Mouse (Mus musculus): ENCODE measurements around the gene Polr1b. TPM values are rescaled to one million over a fixed set of nuclear protein-coding genes. Genes with fewer than 3 reads are reported as not detected.

Gene Polr1b
- total RNA-seq, 2 experiments from 2014 or later = 2.1 to 5.7 TPM

DNA sequence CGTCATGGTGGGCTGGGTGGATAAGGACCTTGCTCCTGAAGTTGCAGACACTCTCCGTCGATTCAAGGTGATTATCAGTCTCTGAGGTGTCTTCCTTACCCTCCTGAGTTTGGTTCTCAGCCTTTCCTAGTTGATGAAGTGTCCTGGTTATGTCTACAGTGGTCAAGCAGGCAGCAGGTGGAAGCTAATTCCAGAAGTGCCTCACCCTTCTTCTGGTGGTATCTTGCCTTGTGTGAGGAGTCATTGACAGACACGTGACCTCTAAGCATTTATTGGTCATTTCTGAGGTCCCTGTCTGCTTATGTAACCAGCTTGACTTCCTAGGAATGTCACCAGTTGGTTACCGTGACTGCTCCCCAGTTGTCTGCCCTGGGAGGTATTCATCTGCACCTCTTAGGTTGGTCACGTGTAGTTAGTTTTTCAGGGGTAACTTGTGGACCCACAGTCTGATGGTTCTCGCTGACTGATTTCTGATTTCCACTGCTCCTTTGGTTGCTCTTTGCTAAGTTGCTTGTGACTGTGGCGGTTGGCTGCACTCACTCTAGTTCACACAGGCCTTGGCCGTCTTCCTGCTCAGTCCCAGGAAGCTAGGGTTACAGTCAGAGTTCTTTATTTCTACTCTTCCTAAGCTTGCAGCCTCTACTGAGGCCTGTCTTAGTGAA lies 15.0 kb downstream of the Polr1b start:
- no peak for ATAC-seq (replicated peaks; ENCODE audit: low FRiP score, poor library complexity, severe bottlenecking)

DNA sequence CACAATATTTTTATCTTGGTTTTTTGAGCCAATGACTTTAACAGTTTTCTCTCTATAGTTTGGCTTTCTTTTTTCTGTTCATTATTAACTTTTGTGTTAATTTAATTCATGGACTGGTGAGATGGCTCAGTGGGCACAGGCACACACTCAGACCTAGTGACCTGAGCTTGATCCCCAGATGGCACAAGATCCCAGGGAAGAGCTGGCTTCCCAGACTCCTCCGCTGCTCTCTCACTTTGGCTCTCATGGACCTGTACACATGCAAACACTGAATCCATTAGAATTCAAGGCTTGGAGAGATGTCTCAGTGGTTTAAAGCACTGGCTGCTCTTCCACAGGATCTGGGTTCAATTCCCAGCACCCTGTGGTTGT lies 15.6 kb downstream of the Polr1b start:
- no peak for ATAC-seq (replicated peaks; ENCODE audit: low FRiP score, poor library complexity, severe bottlenecking)

DNA sequence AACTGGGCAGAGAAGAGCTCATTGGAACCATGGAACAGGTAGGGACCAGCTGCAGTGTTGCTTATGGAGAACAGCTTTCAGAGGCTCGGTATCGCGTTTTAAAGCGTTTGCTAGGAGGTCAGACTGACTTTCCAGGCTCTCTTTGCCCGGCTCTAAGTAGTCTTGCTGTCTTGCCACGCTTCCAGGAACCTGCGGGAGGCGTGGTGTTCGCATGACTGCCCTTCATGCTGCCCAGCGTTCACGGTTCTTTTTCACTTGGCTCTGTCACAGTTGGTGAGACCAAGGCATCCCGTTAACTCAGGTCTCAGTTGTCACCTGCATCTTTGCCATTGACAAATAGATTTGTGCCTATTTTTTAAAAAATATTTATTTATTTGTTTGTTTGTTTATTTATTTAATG lies 17.3 kb downstream of the Polr1b start:
- no peak for ATAC-seq (replicated peaks; ENCODE audit: low FRiP score, poor library complexity, severe bottlenecking)

DNA sequence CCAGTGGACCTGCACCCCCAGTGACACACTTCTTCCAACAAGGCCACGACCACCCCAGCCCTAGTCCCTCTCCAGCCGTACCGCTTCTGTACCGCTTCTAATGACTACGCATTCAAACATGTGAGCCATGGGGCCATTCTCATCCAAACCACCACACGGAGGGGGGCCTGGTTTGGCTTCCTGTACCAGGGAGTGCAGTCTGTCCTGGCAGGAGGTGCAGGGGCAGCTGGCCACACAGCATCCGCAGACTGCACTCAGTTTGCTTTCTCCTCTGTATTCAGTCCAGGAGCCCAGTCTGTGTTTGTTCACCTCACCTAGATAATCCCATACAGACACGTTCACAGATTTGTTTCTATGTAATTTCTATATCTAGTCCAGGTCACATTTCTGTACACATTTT lies 21.2 kb downstream of the Polr1b start:
- ATAC-seq (replicated peaks; ENCODE audit: low FRiP score, poor library complexity, severe bottlenecking) = no peak

DNA sequence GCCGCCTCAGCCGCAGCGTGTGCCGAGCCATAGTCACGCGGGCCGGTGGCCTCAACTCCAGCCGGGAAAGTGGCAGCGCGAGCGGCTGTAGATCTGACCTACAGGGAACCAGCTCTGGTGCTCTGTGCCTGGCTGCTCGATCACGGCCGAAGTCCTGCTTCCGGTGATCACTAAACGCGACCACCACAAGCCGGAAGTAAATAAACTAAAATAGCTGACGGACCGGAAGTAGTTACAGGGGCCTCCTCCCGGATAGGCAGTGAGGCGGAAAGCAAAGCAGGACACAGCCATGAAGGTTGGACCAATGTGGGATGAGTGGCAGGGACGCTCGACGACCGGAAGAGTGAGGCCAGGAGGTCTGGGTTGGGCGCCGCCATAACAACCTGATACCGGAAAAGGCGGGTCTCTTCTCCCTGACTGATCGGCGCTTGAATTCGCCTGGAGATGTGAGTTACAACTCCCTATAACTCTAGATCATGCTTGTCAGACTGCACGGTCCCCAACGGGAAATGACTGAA lies 28.7 kb downstream of the Polr1b start, which contains the start of gene Chchd5:
Chchd5 (plus strand) TSS at position 289 of the 518 bp plus-strand sequence.
- peak; percentile 98 for ATAC-seq (replicated peaks; ENCODE audit: low FRiP score, poor library complexity, severe bottlenecking)

- peak; percentile 46 for ATAC-seq (replicated peaks; ENCODE audit: low FRiP score, poor library complexity, severe bottlenecking)
Observed at GRCm38 (mm10) chr2:129129987-129130545, 29.3 kb downstream of the Polr1b start.

- no peak for ATAC-seq (replicated peaks; ENCODE audit: low FRiP score, poor library complexity, severe bottlenecking)
Observed at GRCm38 (mm10) chr2:129130776-129131175, 30.0 kb downstream of the Polr1b start.

DNA sequence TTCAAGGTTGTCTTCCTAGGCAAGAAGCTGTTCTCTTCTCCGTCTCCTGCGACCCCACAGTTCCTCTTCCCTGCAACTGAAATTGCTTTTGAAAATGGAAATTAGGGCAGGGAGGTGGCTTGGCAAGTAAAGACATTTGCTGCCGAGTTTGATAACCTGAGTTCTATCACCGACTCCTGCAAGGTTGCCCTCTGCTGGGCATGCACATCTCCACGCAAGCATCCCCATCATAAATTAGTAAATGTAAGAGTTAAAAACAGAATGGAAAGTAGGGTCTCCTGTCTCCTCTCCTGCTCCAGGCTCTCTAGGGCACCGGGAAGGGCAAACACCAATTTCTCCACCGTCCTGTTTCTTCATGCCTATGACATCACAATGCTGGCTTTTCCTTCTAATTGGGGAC lies 31.4 kb downstream of the Polr1b start:
- no peak for ATAC-seq (replicated peaks; ENCODE audit: low FRiP score, poor library complexity, severe bottlenecking)

DNA sequence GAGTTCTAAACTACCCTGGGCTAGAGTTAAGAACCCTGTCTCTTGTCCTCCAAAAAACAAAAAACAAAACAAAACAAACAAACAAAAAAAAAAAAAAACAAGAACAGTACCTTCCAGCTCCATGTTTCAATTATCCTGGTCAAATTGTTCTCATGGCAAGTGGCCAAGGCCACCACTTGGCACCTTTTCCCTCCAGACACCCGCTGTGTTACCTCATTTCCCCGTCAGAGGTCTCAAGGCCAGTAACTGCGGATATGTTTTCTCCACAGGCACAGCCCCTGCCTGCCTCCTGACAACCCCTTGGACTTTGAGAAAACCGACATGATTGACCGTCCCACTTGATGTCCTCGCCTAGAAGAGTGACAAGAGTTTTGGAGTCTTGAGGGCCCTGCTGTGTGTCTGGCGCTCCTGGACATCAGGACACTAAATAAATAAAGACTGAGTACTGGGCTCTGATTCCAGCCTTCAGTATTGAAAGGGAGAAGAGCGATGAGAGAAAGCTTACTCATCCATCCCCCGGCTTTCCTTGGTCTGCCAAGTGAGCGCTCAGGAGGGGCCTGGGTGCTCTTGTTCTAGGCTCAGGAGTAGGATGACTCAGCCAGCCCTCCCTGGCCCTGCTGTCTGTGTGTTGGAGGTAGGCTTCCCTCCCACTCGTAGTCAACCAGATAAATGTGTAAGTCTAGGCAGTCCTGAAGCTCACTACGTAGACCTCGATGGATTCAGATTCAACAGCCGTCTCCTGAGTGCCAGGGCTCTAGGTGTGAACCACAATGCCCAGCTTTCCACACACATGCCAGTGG lies 32.4 kb downstream of the Polr1b start:
- ATAC-seq (replicated peaks; ENCODE audit: low FRiP score, poor library complexity, severe bottlenecking) = no peak

GRCm38 (mm10) chr2:129139906-129140305 lies 39.1 kb downstream of the Polr1b start:
- no peak for ATAC-seq (replicated peaks; ENCODE audit: low FRiP score, poor library complexity, severe bottlenecking)

GRCm38 (mm10) chr2:129148836-129149235 lies 48.0 kb downstream of the Polr1b start:
- no peak for ATAC-seq (replicated peaks; ENCODE audit: low FRiP score, poor library complexity, severe bottlenecking)

DNA sequence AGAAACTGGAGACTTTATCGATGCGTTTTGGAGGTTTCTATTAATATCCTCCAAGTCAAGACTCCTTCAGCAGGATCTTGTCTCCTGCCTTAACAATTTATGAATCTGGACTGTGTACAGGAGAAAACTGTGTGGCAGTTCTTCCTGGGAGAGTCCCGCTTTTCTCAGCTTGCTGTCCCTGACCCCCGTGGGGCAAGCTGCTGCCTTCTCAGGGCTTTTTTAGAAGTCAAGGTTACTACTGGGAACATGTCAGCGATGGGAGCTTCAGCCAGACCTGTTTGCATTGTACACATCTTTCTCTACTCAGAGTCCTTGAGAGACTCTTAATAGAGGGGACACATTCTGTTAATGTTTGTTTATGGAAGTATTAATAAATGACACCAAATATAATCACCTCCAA lies 49.6 kb downstream of the Polr1b start:
- ATAC-seq (replicated peaks; ENCODE audit: low FRiP score, poor library complexity, severe bottlenecking) = no peak

DNA sequence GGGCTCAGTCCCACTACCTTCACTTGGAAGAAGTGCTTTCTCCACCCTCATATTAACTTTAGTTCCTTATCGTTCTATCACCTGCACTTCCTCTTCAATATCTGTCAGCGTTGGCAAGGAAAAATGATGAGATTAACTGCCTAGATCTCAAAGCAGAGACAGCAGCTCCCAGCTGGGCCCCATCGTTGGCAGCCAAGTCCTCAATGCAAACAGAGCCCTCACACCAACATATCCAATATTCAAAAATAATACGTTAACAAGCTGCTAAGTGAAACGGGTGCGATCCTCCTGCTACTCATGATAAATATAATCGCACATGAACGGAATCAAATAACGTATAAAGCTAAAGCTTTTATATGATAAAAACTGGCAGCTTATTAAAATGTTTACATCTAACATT lies 50.3 kb downstream of the Polr1b start:
- no peak for ATAC-seq (replicated peaks; ENCODE audit: low FRiP score, poor library complexity, severe bottlenecking)

DNA sequence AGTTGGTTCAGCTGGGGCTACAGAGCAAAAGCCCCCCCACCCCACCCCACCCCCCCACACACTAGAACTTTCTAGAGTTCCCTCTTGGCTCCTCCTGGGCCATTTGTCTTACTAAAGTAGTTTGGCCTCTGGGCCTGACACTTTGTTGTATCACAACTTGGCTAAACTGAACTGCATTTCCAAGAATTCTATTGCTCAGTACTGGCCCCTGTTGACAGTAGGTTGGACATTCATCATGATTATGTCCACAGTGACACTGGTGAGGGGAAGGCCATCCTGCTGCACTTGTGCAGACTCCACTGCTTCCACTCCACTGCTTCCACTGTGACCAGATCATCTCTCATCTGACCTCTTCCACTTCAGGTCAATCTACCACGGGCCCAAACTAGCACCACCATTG lies 52.0 kb downstream of the Polr1b start:
- ATAC-seq (replicated peaks; ENCODE audit: low FRiP score, poor library complexity, severe bottlenecking) = no peak

DNA sequence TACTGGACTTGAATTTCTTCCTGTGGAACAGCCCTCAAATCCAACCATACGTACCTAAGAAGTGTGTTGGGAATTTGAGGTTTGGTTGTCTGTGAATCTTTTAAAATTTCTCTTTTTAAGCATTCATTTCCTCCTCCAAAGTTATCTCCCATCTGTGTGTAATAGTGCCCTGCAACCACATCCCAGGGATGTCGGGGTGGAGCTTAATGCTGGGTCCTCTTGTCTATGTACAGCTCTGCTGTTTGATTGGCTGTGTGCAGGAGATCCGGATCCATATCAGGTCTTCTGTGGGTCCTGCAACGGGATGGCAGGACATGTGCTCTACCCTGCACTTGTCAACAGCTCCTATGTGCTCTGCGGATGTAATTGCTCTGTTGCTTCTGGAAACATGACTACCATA lies 64.0 kb downstream of the Polr1b start:
- no peak for ATAC-seq (replicated peaks; ENCODE audit: low FRiP score, poor library complexity, severe bottlenecking)

- ATAC-seq (replicated peaks; ENCODE audit: low FRiP score, poor library complexity, severe bottlenecking) = no peak
Observed at GRCm38 (mm10) chr2:129166466-129167463, 66.0 kb downstream of the Polr1b start.

DNA sequence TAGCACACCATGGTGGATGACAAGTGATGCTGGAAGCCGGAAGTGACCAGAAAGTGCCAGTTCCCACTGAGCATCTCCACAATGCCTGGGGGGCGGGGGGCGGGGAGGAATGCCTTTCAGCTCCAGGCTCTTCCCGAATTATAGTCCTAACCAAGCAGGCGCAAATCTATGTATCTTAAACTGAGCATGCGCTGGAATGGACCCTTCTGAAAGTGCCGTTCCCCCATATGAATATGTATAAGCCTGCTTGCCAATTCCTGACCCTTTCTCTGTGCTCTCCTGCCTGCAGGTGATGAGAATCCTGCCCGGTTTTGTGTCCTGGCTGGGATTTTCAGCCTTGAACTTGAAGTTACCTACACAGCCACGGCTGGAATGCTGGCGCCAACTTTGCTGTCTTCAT lies 72.6 kb downstream of the Polr1b start:
- ATAC-seq (replicated peaks; ENCODE audit: low FRiP score, poor library complexity, severe bottlenecking) = no peak

DNA sequence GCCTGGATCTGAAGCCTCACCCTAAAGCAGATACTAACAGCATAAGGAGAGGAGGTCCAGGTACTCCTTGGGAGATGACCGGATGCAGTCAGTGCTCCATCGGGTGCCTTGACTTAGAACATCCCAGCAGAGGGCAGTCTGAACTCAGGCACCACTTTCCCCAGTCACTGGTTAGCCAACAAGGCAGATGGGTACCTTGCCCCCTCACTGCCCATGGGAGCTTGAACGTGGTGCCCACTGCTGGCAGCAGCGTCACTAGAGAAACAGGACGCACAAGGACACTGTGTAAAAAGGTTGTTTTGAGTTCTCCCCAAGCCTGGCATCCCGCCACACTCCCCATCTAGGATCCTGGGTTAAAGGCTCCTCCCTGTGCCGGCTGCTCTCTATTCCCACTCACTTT lies 73.7 kb downstream of the Polr1b start:
- ATAC-seq (replicated peaks; ENCODE audit: low FRiP score, poor library complexity, severe bottlenecking) = peak; percentile 80

- ATAC-seq (replicated peaks; ENCODE audit: low FRiP score, poor library complexity, severe bottlenecking) = no peak
Observed at GRCm38 (mm10) chr2:129175636-129176035, 74.8 kb downstream of the Polr1b start.

All from erythroid progenitor cell, adult 5-6 weeks (primary cell).